Mouse (Mus musculus) heart, embryonic 12.5 days (tissue): ENCODE measurements around the gene Hipk2. TPM values are rescaled to one million over a fixed set of nuclear protein-coding genes. Genes with fewer than 3 reads are reported as not detected.

Source experiments
- ATAC-seq: fragments of 200-750 bp; cut with Nextera tagmentation; 2 replicates; pipeline ENCODE4 v1.8.0; 2017; ENCODE audit warnings: moderate TSS enrichment, moderate library complexity; ENCODE audit not compliant: insufficient number of reproducible peaks, low FRiP score
- H3K27ac ChIP-seq: fragments of 300-500 bp; sonication (generic); 2 replicates; pipeline ENCODE4 v1.5.1; 2016; ENCODE audit warnings: mild to moderate bottlenecking, moderate library complexity; ENCODE audit not compliant: poor library complexity, severe bottlenecking
- H3K27me3 ChIP-seq: fragments of 300-500 bp; sonication (generic); replicated peaks from 2 replicates; pipeline ENCODE4 v1.6.1; 2016; ENCODE audit warnings: mild to moderate bottlenecking, moderate library complexity
- H3K36me3 ChIP-seq: fragments of 300-500 bp; sonication (generic); 2 replicates; pipeline ENCODE4 v1.6.1; 2016; ENCODE audit warnings: mild to moderate bottlenecking, moderate library complexity
- H3K4me1 ChIP-seq: fragments of 300-500 bp; sonication (generic); replicated peaks from 2 replicates; pipeline ENCODE4 v1.6.1; 2016; ENCODE audit warnings: mild to moderate bottlenecking
- H3K4me2 ChIP-seq: fragments of 300-500 bp; sonication (generic); 2 replicates; pipeline ENCODE4 v1.6.1; 2016; ENCODE audit warnings: mild to moderate bottlenecking, moderate library complexity
- H3K4me3 ChIP-seq: fragments of 300-500 bp; sonication (generic); 2 replicates; pipeline ENCODE4 v1.5.1; 2016; ENCODE audit warnings: mild to moderate bottlenecking
- H3K9ac ChIP-seq: fragments of 300-500 bp; sonication (generic); 2 replicates; pipeline ENCODE4 v1.6.1; 2016; ENCODE audit warnings: mild to moderate bottlenecking, moderate library complexity
- H3K9me3 ChIP-seq: fragments of 300-500 bp; sonication (generic); replicated peaks from 2 replicates; pipeline ENCODE4 v1.6.1; 2016; ENCODE audit warnings: mild to moderate bottlenecking, moderate library complexity
- WGBS: fragments of 180-500 bp; shearing (Covaris S2); methylation state at CpG from one replicate; pipeline ENCODE4 v1.1.7; 2016; 5-methylcytosine and 5-hydroxymethylcytosine counted together
- polyA plus RNA-seq: library from polyadenylated mRNA; unstranded; fragments of >200 nt; fragmentation: Nextera tagmentation; extraction: Ambion mirVana; gene quantifications from 2 replicates; pipeline ENCODE4 v1.2.1, GENCODE M21; 2016

Hipk2 gene
- polyA plus RNA-seq, 1 experiment from 2014 or later, result 12.5 TPM

GRCm38 (mm10) chr6:38881468-38881867, 5.5 kb upstream of the Hipk2 start:
- Histone ChIP-seq H3K27me3 (no peaks in the 10 kb centered on the region), H3K36me3 (no peaks in the 10 kb centered on the region), H3K9ac (no peak overlapping the region), H3K4me3 (no peak overlapping the region), H3K4me2 (no peak overlapping the region), H3K4me1 (peaks cover 8% of the 10 kb centered on the region; the same call in 1 of the 2 replicates), H3K27ac (no peak overlapping the region), H3K9me3 (no peaks in the 10 kb centered on the region)
- ATAC-seq, result no peak
- 70% methylated on average over 2 of the region's 2 CpGs for WGBS

DNA sequence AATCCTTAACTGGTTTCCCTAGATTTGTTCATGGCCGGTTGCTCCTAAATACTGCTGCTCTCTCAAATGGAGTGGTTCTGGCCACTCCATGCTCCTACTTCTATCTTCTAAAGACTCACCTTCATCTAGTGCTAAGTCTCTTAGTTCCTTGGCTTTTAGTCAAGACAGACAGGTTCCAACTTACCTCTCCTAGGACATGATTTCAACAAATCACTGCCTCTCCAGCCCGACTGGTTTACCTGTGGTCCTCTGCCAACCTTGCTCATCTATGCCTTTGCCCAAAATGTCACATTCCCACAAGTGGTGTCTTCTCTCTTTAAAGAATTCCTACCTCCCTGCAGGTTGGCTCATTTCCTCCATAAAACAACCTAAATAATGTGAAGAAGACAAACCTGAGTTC, 1.7 kb upstream of the Hipk2 start:
- ATAC-seq, result no peak
- H3K36me3 ChIP-seq, result no peaks in the 10 kb centered on the region
- WGBS, result 93% methylated on average over 2 of the region's 2 CpGs

GRCm38 (mm10) chr6:38875258-38876070, 501 bp downstream of the Hipk2 start, which contains the start of gene Tbxas1:
TSS of gene Tbxas1 (plus strand) at chr6:38875404.
- peak within 1 kb of the TSS; percentile 75 for H3K27ac ChIP-seq
- H3K9me3 ChIP-seq, result no peaks in the 10 kb centered on the region
- peak within 1 kb of the TSS; percentile 67 for H3K4me3 ChIP-seq
- H3K4me1 ChIP-seq, result peaks cover 22% of the 10 kb centered on the region
- peak within 1 kb of the TSS; percentile 84 for H3K4me2 ChIP-seq
- peaks cover 1% of the 10 kb centered on the region; the same call in 1 of the 2 replicates for H3K36me3 ChIP-seq
- WGBS, result 6% methylated on average over 67 of the region's 77 CpGs
- peak within 1 kb of the TSS; percentile 87 for H3K9ac ChIP-seq
- no peaks in the 10 kb centered on the region for H3K27me3 ChIP-seq
- peak; percentile 78 for ATAC-seq

More for the DNA sequence above, 1.7 kb upstream of the Hipk2 start:
- H3K4me1 ChIP-seq, result peaks cover 11% of the 10 kb centered on the region
- no peak overlapping the region for H3K9ac ChIP-seq
- H3K27me3 ChIP-seq, result no peaks in the 10 kb centered on the region
- H3K9me3 ChIP-seq, result no peaks in the 10 kb centered on the region
- no peak overlapping the region for H3K4me2 ChIP-seq
- H3K4me3 ChIP-seq, result no peak overlapping the region
- H3K27ac ChIP-seq, result no peak overlapping the region

- Histone ChIP-seq H3K9ac (peak overlapping the region; percentile 87), H3K27ac (peak overlapping the region; percentile 75), H3K36me3 (peaks cover 6% of the 10 kb centered on the region; the same call in 1 of the 2 replicates), H3K27me3 (no peaks in the 10 kb centered on the region), H3K4me2 (peak overlapping the region; percentile 84), H3K4me1 (peaks cover 26% of the 10 kb centered on the region), H3K9me3 (no peaks in the 10 kb centered on the region), H3K4me3 (peak overlapping the region; percentile 67)
- ATAC-seq, result no peak
- WGBS, result under 1% methylated on average over 23 of the region's 23 CpGs
Measured at GRCm38 (mm10) chr6:38874565-38875257, 1.3 kb downstream of the Hipk2 start.

DNA sequence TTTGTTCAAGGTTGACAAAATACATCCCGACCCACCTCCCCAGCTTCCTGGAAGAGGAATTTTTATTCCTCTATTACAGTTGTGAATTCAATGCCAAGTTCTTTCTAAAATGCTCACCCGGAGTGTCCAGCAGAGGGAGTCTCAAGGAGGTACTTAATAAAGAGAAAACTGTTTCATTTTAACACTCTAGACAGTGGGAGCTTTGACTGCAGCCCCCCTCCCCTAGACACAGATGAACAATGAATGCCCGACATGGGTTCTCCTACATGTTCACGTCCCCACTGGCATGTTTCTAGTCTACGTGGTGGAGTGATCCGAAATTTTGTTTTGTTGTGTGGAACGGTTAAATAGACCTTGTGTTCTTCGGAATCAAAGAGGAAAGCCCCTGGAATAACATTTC, 1.9 kb downstream of the Hipk2 start:
- WGBS, result 15% methylated on average over 8 of the region's 8 CpGs
- peaks cover 26% of the 10 kb centered on the region for H3K4me1 ChIP-seq
- no peaks in the 10 kb centered on the region for H3K27me3 ChIP-seq
- peak overlapping the region; percentile 84 for H3K4me2 ChIP-seq
- no peak overlapping the region for H3K27ac ChIP-seq
- no peaks in the 10 kb centered on the region for H3K9me3 ChIP-seq
- peak overlapping the region; percentile 58 for H3K9ac ChIP-seq
- ATAC-seq, result no peak
- peaks cover 6% of the 10 kb centered on the region; the same call in 1 of the 2 replicates for H3K36me3 ChIP-seq
- H3K4me3 ChIP-seq, result peak overlapping the region; percentile 67

GRCm38 (mm10) chr6:38873316-38873715, 2.6 kb downstream of the Hipk2 start:
- Histone ChIP-seq H3K36me3 (peaks cover 6% of the 10 kb centered on the region; the same call in 1 of the 2 replicates), H3K27ac (no peak overlapping the region), H3K9me3 (no peaks in the 10 kb centered on the region), H3K27me3 (no peaks in the 10 kb centered on the region), H3K9ac (no peak overlapping the region), H3K4me2 (peak overlapping the region; percentile 84), H3K4me3 (peak overlapping the region; percentile 67; the same call in 1 of the 2 replicates), H3K4me1 (peaks cover 26% of the 10 kb centered on the region)
- ATAC-seq, result no peak
- WGBS, result 58% methylated on average over 1 of the region's 1 CpGs

GRCm38 (mm10) chr6:38871051-38871450, 4.9 kb downstream of the Hipk2 start:
- peaks cover 40% of the 10 kb centered on the region for H3K4me1 ChIP-seq
- WGBS, result 55% methylated on average over 7 of the region's 7 CpGs

GRCm38 (mm10) chr6:38870070-38870469, 5.9 kb downstream of the Hipk2 start:
- Histone ChIP-seq H3K4me1 (peaks cover 50% of the 10 kb centered on the region), H3K4me2 (no peak overlapping the region), H3K27me3 (no peaks in the 10 kb centered on the region), H3K9me3 (no peaks in the 10 kb centered on the region), H3K27ac (no peak overlapping the region), H3K9ac (no peak overlapping the region), H3K36me3 (peaks cover 6% of the 10 kb centered on the region; the same call in 1 of the 2 replicates), H3K4me3 (no peak overlapping the region)
- WGBS, result 63% methylated on average over 2 of the region's 2 CpGs
- ATAC-seq, result no peak

More at GRCm38 (mm10) chr6:38871051-38871450, 4.9 kb downstream of the Hipk2 start:
- ATAC-seq, result no peak
- H3K27me3 ChIP-seq, result no peaks in the 10 kb centered on the region
- no peak overlapping the region for H3K9ac ChIP-seq
- H3K4me2 ChIP-seq, result no peak overlapping the region
- no peak overlapping the region for H3K27ac ChIP-seq
- no peaks in the 10 kb centered on the region for H3K9me3 ChIP-seq
- H3K4me3 ChIP-seq, result no peak overlapping the region
- peaks cover 6% of the 10 kb centered on the region; the same call in 1 of the 2 replicates for H3K36me3 ChIP-seq

GRCm38 (mm10) chr6:38868974-38869373, 7.0 kb downstream of the Hipk2 start:
- Histone ChIP-seq H3K4me1 (peaks cover 57% of the 10 kb centered on the region), H3K4me2 (no peak overlapping the region), H3K36me3 (peaks cover 6% of the 10 kb centered on the region; the same call in 1 of the 2 replicates), H3K27me3 (no peaks in the 10 kb centered on the region), H3K9ac (no peak overlapping the region), H3K9me3 (no peaks in the 10 kb centered on the region), H3K4me3 (no peak overlapping the region), H3K27ac (no peak overlapping the region)
- ATAC-seq, result no peak
- 92% methylated on average over 1 of the region's 1 CpGs for WGBS

DNA sequence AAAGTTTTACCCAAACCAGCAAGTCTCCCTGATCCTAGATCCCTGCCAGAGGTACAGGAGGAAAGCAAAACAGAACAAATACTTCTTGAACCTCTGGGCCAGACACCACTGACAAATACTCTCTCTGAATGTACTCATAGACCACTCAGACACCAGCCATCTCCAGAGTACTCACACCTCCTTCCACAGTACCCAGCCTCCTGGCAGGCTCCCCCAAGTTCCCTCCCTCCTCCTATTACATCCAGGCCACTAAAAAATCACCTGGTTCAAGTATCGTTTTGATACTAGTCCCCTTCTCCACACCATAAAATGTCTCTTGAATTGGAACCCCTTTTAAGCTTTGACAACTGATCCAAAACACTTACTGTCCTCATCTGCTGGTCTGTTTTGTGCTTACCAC, 8.7 kb downstream of the Hipk2 start:
- 57% methylated on average over 1 of the region's 1 CpGs for WGBS
- no peaks in the 10 kb centered on the region for H3K27me3 ChIP-seq
- no peak overlapping the region for H3K4me2 ChIP-seq
- H3K36me3 ChIP-seq, result peaks cover 6% of the 10 kb centered on the region; the same call in 1 of the 2 replicates
- no peak overlapping the region for H3K27ac ChIP-seq
- H3K4me3 ChIP-seq, result no peak overlapping the region
- peaks cover 53% of the 10 kb centered on the region for H3K4me1 ChIP-seq
- H3K9me3 ChIP-seq, result no peaks in the 10 kb centered on the region
- no peak for ATAC-seq
- no peak overlapping the region for H3K9ac ChIP-seq

GRCm38 (mm10) chr6:38866761-38867160, 9.2 kb downstream of the Hipk2 start:
- Histone ChIP-seq H3K4me2 (no peak overlapping the region), H3K9me3 (no peaks in the 10 kb centered on the region), H3K9ac (no peak overlapping the region), H3K36me3 (peaks cover 6% of the 10 kb centered on the region; the same call in 1 of the 2 replicates), H3K27me3 (no peaks in the 10 kb centered on the region), H3K4me1 (peaks cover 51% of the 10 kb centered on the region), H3K27ac (no peak overlapping the region), H3K4me3 (no peak overlapping the region)
- no peak for ATAC-seq
- 63% methylated on average over 2 of the region's 2 CpGs for WGBS
